Mouse (Mus musculus) forebrain, embryonic 11.5 days (tissue): ENCODE measurements at regions not wholly inside any gene's neighbourhood (a gene's known extent, or its start where the extent isn't known, plus 50 kb on each side); places are given as distances from the start of the nearest gene placed in this dataset.

Experiments used
- ATAC-seq: fragments of 200-750 bp; cut with Nextera tagmentation; replicated peaks from 2 replicates; pipeline ENCODE4 v1.8.0; 2017; ENCODE audit warnings: moderate TSS enrichment; ENCODE audit not compliant: low FRiP score
- DNase-seq: peaks from one replicate; pipeline ENCODE4 v3.0.0-alpha.2; 2017; ENCODE audit warnings: low spot score
- H3K27ac ChIP-seq: fragments of 300-500 bp; sonication (generic); 2 replicates; pipeline ENCODE4 v1.5.1; 2014; ENCODE audit warnings: low read depth, low read length
- H3K27me3 ChIP-seq: fragments of 300-500 bp; sonication (generic); 2 replicates; pipeline ENCODE4 v1.6.1; 2014; ENCODE audit warnings: mild to moderate bottlenecking, low read length, mixed read lengths; ENCODE audit not compliant: control insufficient read depth, insufficient read depth
- H3K36me3 ChIP-seq: fragments of 300-500 bp; sonication (generic); 2 replicates; pipeline ENCODE4 v1.6.1; 2014; ENCODE audit warnings: mild to moderate bottlenecking, low read length, moderate library complexity, mixed read lengths; ENCODE audit not compliant: control insufficient read depth, insufficient read depth
- H3K4me1 ChIP-seq: fragments of 300-500 bp; sonication (generic); replicated peaks from 2 replicates; pipeline ENCODE4 v1.6.1; 2014; ENCODE audit warnings: low read length, mixed read lengths; ENCODE audit not compliant: control insufficient read depth, insufficient read depth
- H3K4me2 ChIP-seq: fragments of 300-500 bp; sonication (generic); 2 replicates; pipeline ENCODE4 v1.6.1; 2014; ENCODE audit warnings: low read depth, mild to moderate bottlenecking, low read length, moderate library complexity, mixed read lengths; ENCODE audit not compliant: severe bottlenecking
- H3K4me3 ChIP-seq: fragments of 300-500 bp; sonication (generic); 2 replicates; pipeline ENCODE4 v1.5.1; 2014; ENCODE audit warnings: low read depth, low read length
- H3K9ac ChIP-seq: fragments of 300-500 bp; sonication (generic); 2 replicates; pipeline ENCODE4 v1.6.1; 2014; ENCODE audit warnings: low read length
- H3K9me3 ChIP-seq: fragments of 300-500 bp; sonication (generic); 2 replicates; pipeline ENCODE4 v1.6.1; 2016; ENCODE audit warnings: low read length, mixed read lengths; ENCODE audit not compliant: control insufficient read depth
- WGBS: fragments of 180-500 bp; shearing (Covaris S2); extraction: QIAGEN DNeasy Blood & Tissue Kit; methylation state at CpG from one replicate; pipeline ENCODE4 v1.1.7; 2014; 5-methylcytosine and 5-hydroxymethylcytosine counted together

- H3K9ac ChIP-seq, result no peak overlapping the region
- H3K27me3 ChIP-seq, result no peaks in the 10 kb centered on the region
- no peak overlapping the region for H3K4me2 ChIP-seq
- ATAC-seq (no peak), DNase-seq (no peak)
- no peak overlapping the region for H3K27ac ChIP-seq
- WGBS, result 91% methylated on average over 6 of the region's 6 CpGs
- no peak overlapping the region for H3K4me3 ChIP-seq
- no peaks in the 10 kb centered on the region for H3K9me3 ChIP-seq
- H3K4me1 ChIP-seq, result no peaks in the 10 kb centered on the region
- no peaks in the 10 kb centered on the region for H3K36me3 ChIP-seq
Measured at GRCm38 (mm10) chr1:71967574-71968104, 244.5 kb downstream of the Mreg start.

GRCm38 (mm10) chr1:71964450-71965126, 247.5 kb downstream of the Mreg start:
- H3K9me3 ChIP-seq, result no peaks in the 10 kb centered on the region
- H3K27me3 ChIP-seq, result no peaks in the 10 kb centered on the region
- no peak overlapping the region for H3K27ac ChIP-seq
- no peaks in the 10 kb centered on the region for H3K4me1 ChIP-seq
- DNase-seq (no peak), ATAC-seq (no peak)
- H3K36me3 ChIP-seq, result no peaks in the 10 kb centered on the region
- WGBS, result 85% methylated on average over 4 of the region's 4 CpGs
- H3K4me3 ChIP-seq, result no peak overlapping the region
- no peak overlapping the region for H3K9ac ChIP-seq
- no peak overlapping the region for H3K4me2 ChIP-seq

- WGBS, result 80% methylated on average over 3 of the region's 3 CpGs
- H3K9ac ChIP-seq, result no peak overlapping the region
- H3K4me3 ChIP-seq, result no peak overlapping the region
- no peaks in the 10 kb centered on the region for H3K27me3 ChIP-seq
- ATAC-seq (no peak), DNase-seq (no peak)
- no peak overlapping the region for H3K27ac ChIP-seq
- no peak overlapping the region for H3K4me2 ChIP-seq
- H3K9me3 ChIP-seq, result no peaks in the 10 kb centered on the region
- no peaks in the 10 kb centered on the region for H3K36me3 ChIP-seq
- H3K4me1 ChIP-seq, result no peaks in the 10 kb centered on the region
Measured at GRCm38 (mm10) chr1:71956940-71957339, 255.2 kb downstream of the Mreg start.

- no peak overlapping the region for H3K4me2 ChIP-seq
- H3K36me3 ChIP-seq, result no peaks in the 10 kb centered on the region
- H3K4me3 ChIP-seq, result no peak overlapping the region
- no peaks in the 10 kb centered on the region for H3K27me3 ChIP-seq
- H3K9ac ChIP-seq, result no peak overlapping the region
- H3K27ac ChIP-seq, result no peak overlapping the region
- no peaks in the 10 kb centered on the region for H3K4me1 ChIP-seq
- no peaks in the 10 kb centered on the region for H3K9me3 ChIP-seq
- ATAC-seq (no peak), DNase-seq (no peak)
Measured at GRCm38 (mm10) chr1:71955331-71955730, 256.8 kb downstream of the Mreg start.

- no peak overlapping the region for H3K4me3 ChIP-seq
- no peaks in the 10 kb centered on the region for H3K4me1 ChIP-seq
- ATAC-seq (no peak), DNase-seq (no peak)
- no peak overlapping the region for H3K27ac ChIP-seq
- no peaks in the 10 kb centered on the region for H3K27me3 ChIP-seq
- H3K9ac ChIP-seq, result no peak overlapping the region
- no peaks in the 10 kb centered on the region for H3K9me3 ChIP-seq
- WGBS, result 79% methylated on average over 6 of the region's 6 CpGs
- H3K36me3 ChIP-seq, result no peaks in the 10 kb centered on the region
- H3K4me2 ChIP-seq, result no peak overlapping the region
Measured at GRCm38 (mm10) chr1:71953292-71953691, 258.8 kb downstream of the Mreg start.

- Histone ChIP-seq H3K36me3 (no peaks in the 10 kb centered on the region), H3K4me1 (no peaks in the 10 kb centered on the region), H3K27me3 (no peaks in the 10 kb centered on the region), H3K4me3 (no peak overlapping the region), H3K27ac (no peak overlapping the region), H3K9ac (no peak overlapping the region), H3K9me3 (no peaks in the 10 kb centered on the region), H3K4me2 (no peak overlapping the region)
- no peak for ATAC-seq
- DNase-seq, result no peak
- 90% methylated on average over 7 of the region's 7 CpGs for WGBS
Measured at GRCm38 (mm10) chr1:71949549-71949948, 262.6 kb downstream of the Mreg start.

GRCm38 (mm10) chr1:71948686-71949085, 263.4 kb downstream of the Mreg start:
- H3K27me3 ChIP-seq, result no peaks in the 10 kb centered on the region
- 93% methylated on average over 4 of the region's 4 CpGs for WGBS
- no peak overlapping the region for H3K4me3 ChIP-seq
- H3K27ac ChIP-seq, result no peak overlapping the region
- no peak overlapping the region for H3K9ac ChIP-seq
- ATAC-seq (no peak), DNase-seq (no peak)
- H3K36me3 ChIP-seq, result no peaks in the 10 kb centered on the region
- no peaks in the 10 kb centered on the region for H3K9me3 ChIP-seq
- H3K4me1 ChIP-seq, result no peaks in the 10 kb centered on the region
- H3K4me2 ChIP-seq, result no peak overlapping the region

GRCm38 (mm10) chr1:71947506-71947905, 264.6 kb downstream of the Mreg start:
- Histone ChIP-seq H3K4me2 (no peak overlapping the region), H3K9me3 (no peaks in the 10 kb centered on the region), H3K36me3 (no peaks in the 10 kb centered on the region), H3K9ac (no peak overlapping the region), H3K27ac (no peak overlapping the region), H3K4me3 (no peak overlapping the region), H3K4me1 (no peaks in the 10 kb centered on the region), H3K27me3 (no peaks in the 10 kb centered on the region)
- 96% methylated on average over 2 of the region's 2 CpGs for WGBS
- ATAC-seq, result no peak
- DNase-seq, result no peak

GRCm38 (mm10) chr1:71946911-71947310, 265.2 kb downstream of the Mreg start:
- Histone ChIP-seq H3K27ac (no peak overlapping the region), H3K27me3 (no peaks in the 10 kb centered on the region), H3K4me3 (no peak overlapping the region), H3K4me2 (no peak overlapping the region), H3K36me3 (no peaks in the 10 kb centered on the region), H3K4me1 (no peaks in the 10 kb centered on the region), H3K9ac (no peak overlapping the region), H3K9me3 (no peaks in the 10 kb centered on the region)
- 80% methylated on average over 2 of the region's 2 CpGs for WGBS
- DNase-seq, result no peak
- ATAC-seq, result no peak
